Mouse (Mus musculus): ENCODE measurements at regions not wholly inside any gene's neighbourhood (a gene's known extent, or its start where the extent isn't known, plus 50 kb on each side); places are given as distances from the start of the nearest gene placed in this dataset.
A peak's percentile ranks its signal among the peaks of the same experiment; 100 is the strongest.

DNA sequence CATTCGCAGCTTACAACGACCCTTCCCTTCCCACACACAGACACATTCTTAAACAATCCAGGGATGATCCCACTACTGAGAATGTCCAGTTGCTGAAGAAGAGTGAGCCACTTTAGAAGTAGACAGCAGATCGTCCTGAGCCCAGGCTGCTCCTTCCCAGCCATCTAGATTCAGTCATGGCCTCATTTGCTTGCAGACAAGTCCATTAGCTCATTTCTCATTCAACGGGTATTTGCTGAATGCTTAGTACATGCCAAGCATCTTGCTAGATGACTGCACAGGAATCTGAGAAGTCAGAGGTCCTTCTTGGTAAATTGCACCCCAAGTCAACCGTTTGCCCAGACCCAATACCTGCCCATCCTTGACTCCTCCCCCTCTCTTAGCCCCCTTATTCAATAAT lies 57.8 kb downstream of the Ier5 start:
- DNase-seq (ENCODE audit: low spot score in 2 of 2), result no peak

DNA sequence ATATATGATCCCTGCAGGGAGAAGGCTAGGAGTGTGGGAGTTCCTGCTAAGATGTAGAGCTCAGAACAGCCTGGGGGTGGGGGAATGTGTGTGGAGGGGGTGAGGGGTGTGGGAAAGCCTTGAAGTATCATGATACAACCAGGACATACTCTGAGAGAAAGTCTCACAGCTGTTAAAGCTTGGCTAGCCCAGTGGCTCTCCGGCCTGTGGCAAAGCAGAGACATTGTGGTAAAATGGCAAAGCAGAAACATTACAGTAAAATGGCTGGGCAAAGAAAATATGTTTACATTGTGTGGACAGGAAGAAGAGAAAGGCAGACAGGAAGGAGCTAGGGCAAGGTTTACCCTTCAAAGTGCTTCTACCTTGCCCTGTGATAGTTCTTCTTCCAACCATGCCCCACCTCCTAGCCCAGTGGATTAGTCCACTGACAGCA lies 58.5 kb downstream of the Ier5 start:
- no peak for DNase-seq (ENCODE audit: low spot score in 2 of 2)

DNA sequence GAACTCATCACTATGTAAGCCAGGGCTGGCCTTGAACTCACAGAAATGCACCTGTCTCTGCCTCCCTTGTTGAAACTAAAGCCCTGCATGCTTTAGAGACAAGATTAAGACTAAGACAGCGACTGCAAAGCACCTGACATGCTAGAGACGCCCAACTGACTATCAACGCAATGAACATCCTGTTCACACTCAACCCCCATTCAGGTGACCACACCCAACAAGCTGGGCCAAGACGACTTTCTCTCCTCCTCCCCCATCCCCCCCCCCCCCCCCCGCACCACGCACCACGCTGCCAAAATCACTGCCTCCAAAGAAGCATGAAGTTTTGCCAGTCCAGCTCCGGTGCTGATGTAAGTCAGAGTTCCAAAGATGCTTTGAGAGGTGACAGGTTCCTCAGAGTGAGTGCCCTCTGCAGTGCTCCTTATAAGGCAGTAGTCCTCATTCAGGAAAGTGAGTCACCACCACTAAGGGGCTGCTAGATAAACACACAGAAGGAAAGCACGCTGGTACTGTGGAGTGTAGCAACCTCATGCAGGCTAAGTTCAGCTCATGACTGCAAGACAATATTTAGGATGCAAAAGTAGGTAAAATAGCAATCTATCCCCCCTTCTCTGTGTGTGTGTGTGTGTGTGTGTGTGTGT lies 59.2 kb downstream of the Ier5 start:
- no peak for DNase-seq (ENCODE audit: low spot score in 2 of 2)

DNA sequence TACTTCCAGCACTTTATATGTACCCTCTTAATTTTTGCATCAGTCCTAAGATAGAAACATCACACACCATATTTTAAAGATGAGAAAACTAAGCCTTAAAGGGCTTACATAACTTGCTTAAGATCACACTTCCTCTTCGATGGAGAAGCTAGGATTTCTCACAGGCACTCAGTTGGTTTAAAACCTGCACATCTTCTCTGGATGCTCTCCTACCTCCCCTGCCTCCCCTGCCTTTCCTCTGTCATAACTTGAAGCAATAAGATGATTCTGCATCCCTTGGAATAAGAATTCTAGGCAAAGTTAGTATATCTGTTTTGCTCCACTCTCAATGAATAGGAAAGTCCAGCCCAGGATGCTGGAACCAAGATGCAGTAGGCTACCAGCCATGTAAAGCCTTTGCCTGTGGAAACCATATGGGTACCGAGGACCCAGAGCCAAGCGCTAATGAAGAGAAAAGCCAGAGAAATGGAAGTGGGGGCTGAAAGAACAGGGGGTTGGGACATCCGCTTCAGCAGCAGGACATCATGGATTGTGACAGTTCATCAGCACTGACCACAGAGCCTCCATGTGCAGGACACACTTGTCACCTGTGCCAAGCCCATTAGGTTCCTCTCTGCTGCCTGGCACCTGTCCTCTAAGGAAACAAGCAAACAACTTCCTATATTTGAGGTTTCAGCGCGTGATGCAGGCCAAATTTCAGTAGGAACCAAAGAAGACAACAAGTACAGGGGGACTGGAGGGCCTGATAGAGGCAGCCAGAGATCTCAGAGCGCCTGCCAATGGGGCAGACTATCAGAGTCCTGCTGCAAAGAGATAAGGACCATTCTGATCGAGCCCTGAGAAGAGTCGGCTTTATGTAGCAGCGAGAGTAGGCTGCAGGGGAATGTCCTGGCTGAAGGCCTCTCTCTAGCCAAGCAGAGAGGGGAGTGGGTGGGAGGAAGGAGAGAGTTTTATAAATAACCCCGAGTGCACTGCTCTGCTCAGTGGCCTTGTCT lies 60.5 kb downstream of the Ier5 start:
- no peak for DNase-seq (ENCODE audit: low spot score in 2 of 2)

DNA sequence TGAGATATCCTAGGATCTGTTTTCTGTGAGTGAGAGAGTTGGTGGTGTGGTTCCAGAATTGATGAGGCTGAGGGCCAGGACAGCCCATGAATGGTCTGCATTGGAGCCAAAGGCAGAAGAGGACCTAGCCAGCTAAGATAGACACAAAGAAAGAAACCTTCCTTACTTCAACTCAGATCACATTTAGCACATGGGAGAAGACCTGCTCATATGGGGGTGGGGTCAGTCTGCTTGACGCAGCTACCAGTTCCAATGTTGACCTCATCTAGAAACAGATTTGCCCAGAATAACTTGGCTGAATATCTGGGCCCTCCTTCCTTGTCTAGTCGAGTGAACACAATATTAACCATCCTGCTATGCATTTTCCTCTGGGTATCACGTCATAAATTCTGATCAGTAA lies 62.0 kb downstream of the Ier5 start:
- DNase-seq (ENCODE audit: low spot score in 2 of 2), result no peak

DNA sequence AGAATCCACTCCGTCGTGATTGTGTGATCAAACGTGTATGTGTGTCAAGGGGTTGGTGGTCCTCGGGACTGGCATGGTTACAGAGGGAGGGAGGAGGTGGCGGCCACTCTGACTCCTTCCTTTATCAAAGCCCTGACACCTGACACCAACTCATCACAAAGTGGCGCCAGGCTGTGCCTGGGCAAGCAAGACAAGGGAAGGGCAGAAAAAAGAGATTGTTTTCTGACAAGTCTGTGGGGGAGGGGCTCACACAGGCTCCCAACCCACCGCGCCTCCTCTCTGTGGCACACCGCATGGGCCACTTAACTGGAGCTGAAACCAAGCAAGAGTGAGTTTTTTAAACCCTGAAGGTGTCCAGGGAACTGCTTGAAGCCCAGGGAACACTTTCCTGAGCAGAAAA lies 68.5 kb downstream of the Ier5 start:
- DNase-seq (ENCODE audit: low spot score in 2 of 2), result no peak

DNA sequence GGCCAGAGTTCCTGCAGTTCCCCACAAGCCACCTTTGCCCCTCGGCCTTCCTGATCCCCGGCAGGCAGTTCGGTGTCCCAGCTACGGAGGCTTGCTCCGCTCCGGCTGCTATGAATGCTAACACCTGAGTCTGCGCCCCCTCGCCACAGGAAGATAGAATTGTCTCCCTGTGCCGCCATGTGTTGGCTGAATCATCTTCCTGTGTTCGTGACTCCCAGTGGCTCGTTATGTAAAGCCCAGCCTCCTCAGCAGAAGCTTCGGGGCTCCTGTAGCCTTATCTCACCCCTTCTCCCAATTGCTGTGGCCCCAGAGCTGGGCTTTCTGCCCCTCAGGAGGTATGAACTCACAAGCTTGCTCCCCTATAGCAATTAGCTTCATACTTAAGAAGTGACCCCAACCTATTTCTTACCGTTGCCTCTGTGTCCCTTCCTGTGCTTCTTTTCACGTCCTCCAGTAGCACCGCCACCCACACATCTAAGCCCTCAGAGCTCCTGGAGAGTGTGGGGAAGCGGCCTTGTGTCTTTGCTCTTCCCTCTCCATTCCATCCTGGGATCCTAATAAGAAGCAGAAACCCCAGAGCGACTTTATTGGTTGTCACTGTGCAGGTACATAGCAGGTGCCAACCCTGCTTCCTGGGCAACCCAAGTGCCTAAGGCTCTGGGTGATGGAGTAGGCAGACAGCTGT lies 70.1 kb downstream of the Ier5 start:
- no peak for DNase-seq (ENCODE audit: low spot score in 2 of 2)

DNA sequence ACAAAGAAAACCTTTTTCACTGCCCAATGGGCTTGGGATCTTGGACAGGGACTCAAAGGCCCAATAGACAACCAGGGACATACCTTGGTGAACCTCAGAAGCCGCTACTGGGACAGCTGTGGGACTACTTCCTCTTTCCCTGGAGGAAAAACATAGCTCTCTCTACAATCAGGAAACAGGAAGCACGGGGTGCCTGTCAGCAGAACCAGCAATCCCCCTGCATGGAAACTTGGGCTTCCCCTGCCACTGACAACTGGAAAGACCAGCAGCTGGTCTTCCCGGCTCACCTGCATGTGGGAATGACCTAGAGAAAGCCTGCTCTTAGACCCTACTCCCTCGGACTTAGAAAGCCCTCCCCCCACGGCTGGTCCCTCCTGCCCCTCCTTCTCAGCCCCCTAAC lies 70.7 kb downstream of the Ier5 start:
- DNase-seq (ENCODE audit: low spot score in 2 of 2), result no peak

DNA sequence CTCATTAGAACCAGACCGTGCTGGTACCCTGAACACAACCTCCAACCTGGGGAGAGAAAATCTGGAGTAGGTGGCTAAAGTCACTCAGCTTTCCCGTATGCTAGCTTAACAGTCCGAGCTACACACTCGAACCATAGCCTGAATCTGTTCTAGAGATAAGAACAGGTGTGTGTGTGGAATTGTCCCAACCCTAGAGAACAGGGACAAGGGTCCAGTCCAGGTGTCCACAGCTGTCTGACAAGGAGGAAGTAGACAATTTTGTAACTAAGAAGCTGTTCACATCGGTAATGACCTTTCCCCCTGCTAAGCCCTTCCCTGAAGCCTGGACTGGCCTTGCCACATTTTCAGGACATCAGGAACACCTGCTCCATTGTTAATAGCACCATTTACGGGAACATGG lies 71.3 kb downstream of the Ier5 start:
- DNase-seq (ENCODE audit: low spot score in 2 of 2), result no peak

DNA sequence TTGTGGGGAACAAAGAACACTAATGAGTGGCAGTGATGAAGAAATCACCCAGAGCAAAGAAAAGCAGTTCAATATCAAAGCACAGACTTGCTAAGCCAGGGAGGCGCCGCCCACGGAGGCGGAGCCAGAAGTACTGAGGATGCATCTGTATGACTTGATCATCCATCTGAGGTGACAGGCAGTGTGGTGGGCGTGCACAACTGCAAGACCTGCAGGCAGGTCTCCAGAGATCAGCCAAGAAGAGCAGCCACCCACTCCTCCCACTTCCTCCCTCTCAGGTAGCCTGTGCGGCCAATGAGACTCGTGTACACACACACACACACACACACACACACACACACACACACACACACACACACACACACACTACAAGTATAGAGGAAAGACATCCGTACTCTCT lies 71.9 kb downstream of the Ier5 start:
- no peak for DNase-seq (ENCODE audit: low spot score in 2 of 2)

DNA sequence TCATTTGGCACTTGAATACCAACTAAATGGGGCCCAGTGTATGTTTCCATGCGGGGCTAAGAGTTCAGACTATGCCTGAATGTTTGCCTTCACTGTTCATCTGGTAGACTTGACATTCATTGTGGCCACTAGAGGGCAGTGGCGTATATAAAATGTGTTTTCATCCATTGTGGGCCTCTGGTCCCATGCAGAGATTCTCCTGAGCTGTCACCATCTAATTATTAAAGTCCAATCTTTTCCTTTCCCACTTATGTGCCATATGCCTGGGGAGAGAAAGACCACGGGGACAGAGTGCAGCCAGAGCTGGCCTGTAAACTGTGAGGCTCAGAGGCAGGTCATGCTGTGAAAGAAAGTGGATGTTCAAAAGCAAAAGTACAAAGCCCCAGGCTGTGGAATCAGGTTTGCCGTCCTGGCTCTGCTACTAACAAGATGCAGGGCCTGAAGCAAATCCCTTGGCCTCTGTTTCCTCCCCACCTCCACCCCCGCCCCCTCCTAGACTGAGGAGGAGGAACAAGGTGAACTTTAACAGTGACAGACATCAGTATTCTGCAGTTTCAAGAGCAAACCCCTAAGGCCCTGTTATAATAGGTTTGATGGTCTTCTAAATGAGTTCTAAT lies 73.5 kb downstream of the Ier5 start:
- peak; percentile 89 for DNase-seq (ENCODE audit: low spot score in 2 of 2)

DNA sequence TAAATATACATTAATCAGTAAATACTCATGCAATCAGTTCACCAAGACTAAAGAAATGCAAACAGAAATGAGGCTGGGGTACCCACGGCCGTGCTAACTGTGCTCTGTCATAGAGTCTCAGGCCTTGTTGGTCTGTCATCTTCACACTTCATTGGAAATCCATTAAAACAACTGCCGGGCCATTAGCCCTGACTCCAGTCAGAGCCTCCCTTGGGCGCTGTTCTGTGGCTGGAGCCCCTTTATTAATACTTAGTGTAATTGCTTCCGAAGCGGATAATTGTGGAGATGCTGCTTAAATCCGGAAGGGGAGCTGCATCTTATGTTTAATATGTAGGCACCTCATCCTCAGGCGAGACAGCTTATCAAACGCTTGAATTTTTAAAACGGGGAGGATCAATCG lies 76.1 kb downstream of the Ier5 start:
- no peak for DNase-seq (ENCODE audit: low spot score in 2 of 2)

DNA sequence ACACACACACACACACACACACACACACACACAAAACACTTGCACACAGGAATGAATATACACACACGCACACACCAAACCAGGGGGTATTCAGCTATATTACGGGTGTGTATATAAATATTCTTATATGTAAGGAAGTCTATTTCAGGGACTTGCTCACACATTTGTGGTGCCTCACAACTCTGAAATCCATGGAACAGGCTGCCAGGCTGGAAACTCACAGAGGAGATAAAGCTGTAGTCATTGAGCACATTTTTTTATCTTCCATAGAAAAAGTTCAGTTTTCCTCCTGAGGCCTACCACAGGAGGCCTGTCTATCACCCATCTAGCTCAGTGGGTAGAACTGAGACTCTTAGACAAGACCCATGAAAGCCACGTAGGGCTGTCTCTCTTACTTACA lies 83.8 kb downstream of the Ier5 start:
- DNase-seq (ENCODE audit: low spot score in 2 of 2), result no peak

DNA sequence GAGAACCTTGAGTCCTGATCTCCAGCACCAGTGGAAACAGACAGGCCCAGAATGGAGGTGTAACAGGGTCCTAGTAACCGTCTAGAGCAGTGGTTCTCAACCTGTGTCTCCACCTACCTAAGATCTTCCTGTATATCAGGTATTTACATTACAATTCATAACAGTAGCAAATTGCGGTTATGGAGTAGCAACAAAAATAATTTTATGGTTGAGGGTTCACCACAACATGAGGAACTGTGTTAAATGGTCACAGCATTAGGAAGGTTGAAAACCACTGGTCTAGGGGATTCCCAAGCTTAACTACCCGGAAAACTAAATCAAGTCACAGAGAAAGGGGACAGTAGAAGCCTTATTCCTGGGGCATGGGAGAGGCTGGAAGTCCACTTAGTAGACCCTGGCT lies 84.5 kb downstream of the Ier5 start:
- no peak for DNase-seq (ENCODE audit: low spot score in 2 of 2)

DNA sequence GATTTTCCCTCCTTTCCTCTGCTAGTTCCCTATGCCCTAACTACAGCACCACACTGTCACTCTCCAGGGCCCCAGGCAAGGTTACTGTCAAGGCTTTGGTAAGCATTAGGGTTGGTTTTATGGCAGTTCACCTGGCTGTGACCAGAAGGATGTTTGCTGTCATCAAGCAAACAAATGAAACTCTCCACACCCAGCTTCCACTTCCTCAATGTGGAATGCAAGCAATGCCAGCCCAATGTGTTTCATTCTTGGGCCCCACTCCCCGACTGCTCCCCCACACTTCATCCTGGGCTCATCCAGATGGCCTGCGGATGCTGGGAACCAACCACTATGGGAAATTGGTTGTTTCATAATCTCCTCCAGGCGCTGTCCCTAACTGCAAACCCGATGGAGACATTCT lies 85.7 kb downstream of the Ier5 start:
- no peak for DNase-seq (ENCODE audit: low spot score in 2 of 2)

DNA sequence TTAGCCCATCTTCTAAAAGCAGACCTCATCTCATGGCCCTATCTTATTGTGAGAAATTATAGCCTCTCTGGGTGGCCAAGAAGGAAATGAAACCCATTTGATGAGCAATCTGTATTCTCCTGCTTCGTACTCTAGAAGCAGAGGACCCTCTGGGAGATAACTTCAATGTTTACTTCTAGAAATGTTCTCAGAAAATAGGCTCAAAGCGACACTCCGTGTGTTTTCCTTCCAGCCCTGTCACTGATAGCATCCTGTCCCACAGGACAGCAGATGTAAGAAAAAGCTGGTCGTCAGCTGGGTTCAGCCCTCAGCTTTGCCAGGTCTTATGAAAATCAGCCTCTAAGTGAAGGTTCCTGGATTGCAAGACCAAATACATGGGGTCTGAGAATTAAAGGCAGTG lies 86.1 kb downstream of the Ier5 start:
- DNase-seq (ENCODE audit: low spot score in 2 of 2), result no peak

DNA sequence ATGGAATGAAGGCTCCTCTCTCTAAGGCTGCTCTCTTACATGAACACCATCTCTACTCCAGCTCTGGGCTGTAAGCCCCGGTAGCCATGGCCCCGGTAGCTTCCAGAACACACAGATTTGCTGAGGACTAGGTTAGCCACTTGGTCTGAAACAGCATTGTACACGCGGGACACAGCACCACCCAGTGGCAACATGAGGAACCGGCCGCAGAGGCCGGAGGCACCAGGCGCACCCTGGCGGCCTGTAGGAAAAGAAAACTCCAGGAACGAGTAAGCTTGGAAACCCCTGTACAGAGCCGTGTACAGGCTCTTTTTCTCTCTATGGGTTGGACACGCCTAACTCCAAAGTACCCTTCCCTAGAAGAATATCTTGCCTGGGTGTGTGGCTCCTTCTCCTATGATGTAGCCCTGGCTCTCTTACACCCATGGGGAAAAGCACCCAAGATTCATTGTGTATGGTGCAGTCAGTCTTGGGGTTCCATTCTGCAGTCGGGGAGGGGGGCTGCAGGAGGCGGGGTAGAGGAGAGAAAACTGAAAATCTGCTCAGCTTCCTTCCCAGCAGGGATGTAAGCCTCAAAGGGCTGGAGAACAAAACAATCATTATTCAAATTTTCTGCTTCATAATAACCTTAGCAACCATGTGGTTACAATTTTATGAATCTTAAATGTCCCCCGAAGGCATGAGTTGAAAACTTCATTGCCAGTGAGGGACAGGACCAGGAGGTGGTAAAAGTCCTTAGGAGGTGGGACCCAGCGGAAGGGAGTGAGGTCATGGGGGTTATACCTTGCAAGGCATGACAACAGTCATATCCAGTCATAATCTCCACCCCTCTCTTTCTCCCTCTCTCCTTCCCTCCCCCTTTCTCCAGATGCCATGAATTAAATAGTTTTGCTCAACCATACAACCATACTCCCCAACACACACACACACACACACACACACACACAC lies 92.6 kb downstream of the Ier5 start:
- DNase-seq (ENCODE audit: low spot score in 2 of 2), result peak; percentile 95 to 96

DNA sequence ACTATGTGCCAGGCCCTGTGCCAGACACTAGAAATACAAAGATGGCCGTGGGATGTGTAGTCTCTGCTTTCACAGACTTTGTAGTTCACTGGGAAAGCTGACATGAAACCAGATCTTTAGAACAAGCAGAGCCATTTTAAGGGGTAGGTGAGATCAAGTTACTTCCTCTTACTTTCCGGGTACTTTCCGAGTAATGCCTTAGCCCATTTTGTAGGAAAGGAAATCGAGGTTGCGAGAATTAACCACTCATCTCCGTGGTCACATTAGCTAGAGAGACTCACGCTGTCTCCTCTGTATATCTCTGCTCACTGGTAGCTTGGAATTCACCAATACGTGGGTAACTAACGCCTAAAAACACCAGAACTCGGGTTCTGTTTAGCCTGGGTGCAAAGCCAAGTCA lies 93.3 kb downstream of the Ier5 start:
- no peak for DNase-seq (ENCODE audit: low spot score in 2 of 2)

DNA sequence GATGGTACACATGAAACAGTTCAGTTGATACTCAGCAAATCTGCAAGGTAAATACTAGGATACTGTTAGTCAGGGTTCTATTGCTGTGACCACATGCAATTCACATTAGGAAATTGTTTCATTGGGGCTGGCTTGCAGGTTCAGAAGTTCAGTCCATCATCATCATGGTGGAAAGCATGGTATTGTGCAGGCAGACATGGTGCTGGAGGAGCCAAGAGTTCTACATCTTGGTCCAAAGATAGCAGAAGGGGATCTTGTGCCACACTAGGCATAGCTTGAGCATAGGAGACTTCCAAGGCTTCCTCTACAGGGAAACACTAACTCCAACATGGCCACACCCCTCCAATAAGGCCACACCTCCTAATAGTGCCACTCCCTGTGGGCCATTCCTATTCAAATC lies 99.1 kb downstream of the Ier5 start:
- DNase-seq (ENCODE audit: low spot score in 2 of 2), result no peak

DNA sequence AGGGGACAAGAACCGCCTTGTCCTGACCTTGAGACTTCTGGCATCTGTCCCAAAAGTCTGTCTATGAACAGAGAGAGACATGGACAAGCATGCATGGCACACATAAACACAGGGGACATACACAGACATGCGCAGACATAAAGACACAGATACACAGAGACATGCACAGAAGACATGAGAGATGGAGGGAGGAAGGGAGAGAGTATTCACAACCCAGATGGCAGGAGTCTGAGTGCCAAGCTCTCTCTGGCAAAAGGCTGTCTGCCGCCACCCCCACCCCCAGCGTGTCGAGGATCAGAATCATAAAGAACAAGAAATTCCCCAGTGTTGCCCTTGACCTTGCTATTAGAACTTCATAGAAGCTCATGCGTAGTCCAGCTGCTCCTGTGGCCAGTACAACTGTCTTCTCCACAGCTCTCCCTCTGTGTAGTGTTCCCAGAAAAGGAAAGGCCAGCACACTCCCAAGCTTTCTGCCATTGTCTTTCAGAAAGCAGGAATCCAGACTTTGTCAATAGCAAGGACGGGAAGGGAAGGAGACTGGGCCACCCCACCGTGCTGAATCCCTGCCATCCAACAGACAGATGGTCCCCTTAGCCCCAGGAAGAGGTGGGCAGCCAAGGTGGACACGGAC lies 99.8 kb downstream of the Ier5 start:
- DNase-seq (ENCODE audit: low spot score in 2 of 2), result peak; percentile 58 to 64

Measured in layer of hippocampus, postnatal 10 days (tissue).